20 mouse cellular contexts compared by ENCODE assay signal in the genomic region with DNA sequence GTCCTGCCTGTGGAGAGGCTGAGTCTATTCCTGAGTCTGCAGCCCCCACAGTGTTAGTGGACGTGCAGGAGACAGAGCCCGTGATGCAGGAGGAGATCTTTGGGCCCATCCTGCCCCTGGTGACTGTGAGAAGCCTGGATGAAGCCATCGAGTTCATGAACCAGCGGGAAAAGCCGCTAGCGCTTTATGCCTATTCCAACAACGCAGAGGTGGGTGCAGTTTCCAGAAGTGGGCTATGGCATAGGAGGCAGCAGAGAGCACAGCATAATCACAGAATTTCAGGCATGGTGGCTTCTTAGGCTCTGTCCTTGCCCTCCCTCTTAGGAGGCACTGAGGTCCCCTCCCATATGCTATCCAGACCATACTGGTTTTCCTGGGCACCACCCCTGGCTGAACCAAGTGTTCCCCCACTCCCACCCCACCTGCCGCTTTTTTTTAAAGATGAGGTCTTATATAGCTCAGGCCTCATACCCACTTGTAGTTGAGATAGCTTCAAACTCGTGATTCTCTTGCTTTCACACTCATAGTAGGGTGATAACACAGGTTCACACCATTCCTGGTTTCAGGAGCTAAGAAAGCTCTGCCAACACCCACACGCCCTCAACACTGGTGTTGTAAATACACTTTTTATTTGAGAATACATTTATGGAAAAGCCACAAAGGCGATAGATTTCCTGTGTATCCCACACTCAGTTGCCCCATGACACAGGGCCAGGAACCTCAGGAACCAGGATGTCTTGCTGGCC. TPM values are rescaled to one million over a fixed set of nuclear protein-coding genes. Genes with fewer than 3 reads are reported as not detected.
DNase-seq lines count a peak whose midpoint lies in the region; ATAC-seq and TF ChIP-seq lines count a peak whose summit lies in the region.
"Had no signal": no experiment of that assay in that cellular context is flagged by ENCODE, and none has a peak within 500 bp of the region (broad histone marks: within the 10 kb centered on the region; RNA-seq: fewer than 3 reads in every experiment).

No protein-coding gene starts in this region.

- DNase-seq in embryo, embryonic 11 days = peak; percentile 28
- DNase-seq in embryo, embryonic 9.5 days (ENCODE audit: extremely low spot score) = no peak
- DNase-seq in midbrain, postnatal 0 days (ENCODE audit: low spot score) = peak; percentile 21
- peak; percentile 53 for DNase-seq in retina, postnatal 1 day
- no peak for DNase-seq in thymus, postnatal 36 days
- DNase-seq: cerebellum, adult 11-12 months; heart, adult 11 months; heart, postnatal 10 days; kidney, adult 8-10 months; lung, adult 2 months had no signal

- no peaks in the 10 kb centered on the region for H3K36me3 ChIP-seq in intestine, postnatal 0 days (ENCODE audit: control insufficient read depth, insufficient read depth)
- H3K36me3 ChIP-seq in intestine, embryonic 16.5 days (ENCODE audit: control insufficient read depth, insufficient read depth, low read length) = no peaks in the 10 kb centered on the region
- no peaks in the 10 kb centered on the region for H3K36me3 ChIP-seq in midbrain, postnatal 0 days (ENCODE audit: insufficient read depth, low read length)
- no peaks in the 10 kb centered on the region for H3K36me3 ChIP-seq in midbrain, embryonic 16.5 days (ENCODE audit: control insufficient read depth, insufficient read depth, low read length)
- H3K36me3 ChIP-seq: hindbrain, embryonic 15.5 days; limb, embryonic 12.5 days had no signal

- H3K9ac ChIP-seq in intestine, postnatal 0 days (ENCODE audit: low read depth, low read length) = no peak overlapping the region
- no peak overlapping the region for H3K9ac ChIP-seq in intestine, embryonic 16.5 days (ENCODE audit: low read depth, low read length)
- H3K9ac ChIP-seq in midbrain, postnatal 0 days (replicated peaks; ENCODE audit: low read length, poor library complexity, severe bottlenecking) = no peak overlapping the region
- H3K9ac ChIP-seq in midbrain, embryonic 16.5 days (ENCODE audit: low read depth, low read length) = no peak overlapping the region
- H3K9ac ChIP-seq: hindbrain, embryonic 15.5 days; limb, embryonic 12.5 days had no signal

- H3K9me3 ChIP-seq in intestine, postnatal 0 days (ENCODE audit: control insufficient read depth) = no peaks in the 10 kb centered on the region
- no peaks in the 10 kb centered on the region for H3K9me3 ChIP-seq in intestine, embryonic 16.5 days (ENCODE audit: control insufficient read depth, low read length)
- H3K9me3 ChIP-seq in midbrain, postnatal 0 days (ENCODE audit: low read length) = no peaks in the 10 kb centered on the region
- no peaks in the 10 kb centered on the region for H3K9me3 ChIP-seq in midbrain, embryonic 16.5 days (replicated peaks; ENCODE audit: control insufficient read depth, low read length, poor library complexity, severe bottlenecking)
- H3K9me3 ChIP-seq: hindbrain, embryonic 15.5 days; limb, embryonic 12.5 days; megakaryocyte, embryonic 14.5 days had no signal

- WGBS in intestine, postnatal 0 days = 80% methylated on average over 11 of the region's 11 CpGs
- 74% methylated on average over 11 of the region's 11 CpGs for WGBS in intestine, embryonic 16.5 days
- WGBS in midbrain, postnatal 0 days = 71% methylated on average over 11 of the region's 11 CpGs
- WGBS in midbrain, embryonic 16.5 days = 75% methylated on average over 11 of the region's 11 CpGs

- no peak overlapping the region for H3K4me3 ChIP-seq in intestine, postnatal 0 days (ENCODE audit: low read depth, low read length)
- no peak overlapping the region for H3K4me3 ChIP-seq in intestine, embryonic 16.5 days (ENCODE audit: low read length)
- H3K4me3 ChIP-seq in midbrain, postnatal 0 days (ENCODE audit: low read depth, low read length) = no peak overlapping the region
- no peak overlapping the region for H3K4me3 ChIP-seq in midbrain, embryonic 16.5 days (ENCODE audit: low read depth, low read length)
- H3K4me3 ChIP-seq: hindbrain, embryonic 15.5 days; limb, embryonic 12.5 days; megakaryocyte, embryonic 14.5 days had no signal

- no peak for ATAC-seq in intestine, postnatal 0 days
- no peak for ATAC-seq in intestine, embryonic 16.5 days
- ATAC-seq in midbrain, postnatal 0 days (ENCODE audit: low FRiP score) = no peak
- ATAC-seq in midbrain, embryonic 16.5 days = no peak

- H3K27me3 ChIP-seq in intestine, postnatal 0 days (replicated peaks; ENCODE audit: control insufficient read depth, insufficient read depth, low read length) = no peaks in the 10 kb centered on the region
- H3K27me3 ChIP-seq in intestine, embryonic 16.5 days (replicated peaks; ENCODE audit: control insufficient read depth, insufficient read depth, low read length) = no peaks in the 10 kb centered on the region
- no peaks in the 10 kb centered on the region for H3K27me3 ChIP-seq in midbrain, postnatal 0 days (ENCODE audit: insufficient read depth, low read length)
- H3K27me3 ChIP-seq in midbrain, embryonic 16.5 days (ENCODE audit: control insufficient read depth, insufficient read depth, low read depth, low read length) = no peaks in the 10 kb centered on the region
- H3K27me3 ChIP-seq: hindbrain, embryonic 15.5 days had no signal

- no peak overlapping the region for H3K4me2 ChIP-seq in intestine, postnatal 0 days (replicated peaks; ENCODE audit: low read depth)
- no peak overlapping the region for H3K4me2 ChIP-seq in intestine, embryonic 16.5 days (ENCODE audit: low read depth, low read length)
- H3K4me2 ChIP-seq in midbrain, postnatal 0 days (ENCODE audit: low read depth, low read length, poor library complexity, severe bottlenecking) = no peak overlapping the region
- no peak overlapping the region for H3K4me2 ChIP-seq in midbrain, embryonic 16.5 days (ENCODE audit: low read length)
- H3K4me2 ChIP-seq: hindbrain, embryonic 15.5 days; limb, embryonic 12.5 days had no signal

- H3K4me1 ChIP-seq in intestine, postnatal 0 days (replicated peaks; ENCODE audit: control insufficient read depth, insufficient read depth, low read length) = no peaks in the 10 kb centered on the region
- 0 out of 2 replicates have a peak, but pooled peaks cover 3% of the 10 kb centered on the region for H3K4me1 ChIP-seq in intestine, embryonic 16.5 days (ENCODE audit: control insufficient read depth, insufficient read depth, low read length)
- H3K4me1 ChIP-seq in midbrain, postnatal 0 days (ENCODE audit: insufficient read depth, low read length) = no peaks in the 10 kb centered on the region
- H3K4me1 ChIP-seq in midbrain, embryonic 16.5 days (ENCODE audit: control insufficient read depth, insufficient read depth, low read length) = no peaks in the 10 kb centered on the region
- H3K4me1 ChIP-seq: hindbrain, embryonic 15.5 days had no signal

- TF ChIP-seq CTCF in intestine, postnatal 0 days (IDR thresholded peaks at IDR 0.05; ENCODE audit: low read depth) = peak; percentile 46
- peak; percentile 42 for TF ChIP-seq CTCF in midbrain, postnatal 0 days (IDR thresholded peaks at IDR 0.05)

- H3K27ac ChIP-seq in intestine, postnatal 0 days (ENCODE audit: low read depth, low read length) = no peak overlapping the region
- no peak overlapping the region for H3K27ac ChIP-seq in intestine, embryonic 16.5 days (ENCODE audit: low read length)
- H3K27ac ChIP-seq in midbrain, postnatal 0 days (ENCODE audit: low read depth, low read length) = no peak overlapping the region
- no peak overlapping the region for H3K27ac ChIP-seq in midbrain, embryonic 16.5 days (ENCODE audit: low read length)
- H3K27ac ChIP-seq: hindbrain, embryonic 15.5 days; limb, embryonic 12.5 days had no signal

RNA-seq across cellular contexts. Expression of gene Aldh3b2, which starts 5.6 kb away (rescaled TPM):
- 0.17 and 0.51 TPM in 2 replicates for polyA plus RNA-seq in intestine, postnatal 0 days (2015; fragmentation: Nextera tagmentation; extraction: Ambion mirVana)
- polyA plus RNA-seq in intestine, embryonic 16.5 days (2015; fragmentation: Nextera tagmentation; extraction: Ambion mirVana) = 0.61 and 1.2 TPM in 2 replicates
- 2.4 and 2.8 TPM in 2 replicates for total RNA-seq in midbrain, postnatal 0 days (2014; rRNA removed)
- 2.6 TPM in 2 replicates for polyA plus RNA-seq in midbrain, postnatal 0 days (2015; fragmentation: Nextera tagmentation; extraction: Ambion mirVana)
- 0.60 and 0.82 TPM in 2 replicates for polyA plus RNA-seq in midbrain, embryonic 16.5 days (2015; fragmentation: Nextera tagmentation; extraction: Ambion mirVana)

RNA-seq across cellular contexts. Expression of gene Aldh3b3, which starts 8.1 kb away (rescaled TPM):
- not detected in 2 replicates for polyA plus RNA-seq in intestine, postnatal 0 days (2015; fragmentation: Nextera tagmentation; extraction: Ambion mirVana)
- not detected in 2 replicates for polyA plus RNA-seq in intestine, embryonic 16.5 days (2015; fragmentation: Nextera tagmentation; extraction: Ambion mirVana)
- total RNA-seq in midbrain, postnatal 0 days (2014; rRNA removed) = not detected in 2 replicates
- polyA plus RNA-seq in midbrain, postnatal 0 days (2015; fragmentation: Nextera tagmentation; extraction: Ambion mirVana) = not detected in 2 replicates
- not detected in 2 replicates for polyA plus RNA-seq in midbrain, embryonic 16.5 days (2015; fragmentation: Nextera tagmentation; extraction: Ambion mirVana)
- polyA plus RNA-seq: hindbrain, embryonic 15.5 days; limb, embryonic 12.5 days; neural tube, embryonic 14.5 days had no signal

RNA-seq across cellular contexts. Expression of gene Acy3, which starts 19.9 kb away (rescaled TPM):
- 32.3 and 34.5 TPM in 2 replicates for polyA plus RNA-seq in intestine, postnatal 0 days (2015; fragmentation: Nextera tagmentation; extraction: Ambion mirVana)
- 16.9 and 20.1 TPM in 2 replicates for polyA plus RNA-seq in intestine, embryonic 16.5 days (2015; fragmentation: Nextera tagmentation; extraction: Ambion mirVana)
- 2.5 and 3.0 TPM in 2 replicates for total RNA-seq in midbrain, postnatal 0 days (2014; rRNA removed)
- 2.6 and 3.5 TPM in 2 replicates for polyA plus RNA-seq in midbrain, postnatal 0 days (2015; fragmentation: Nextera tagmentation; extraction: Ambion mirVana)
- polyA plus RNA-seq in midbrain, embryonic 16.5 days (2015; fragmentation: Nextera tagmentation; extraction: Ambion mirVana) = 1.0 and 1.8 TPM in 2 replicates

RNA-seq across cellular contexts. Expression of gene Tbx10, which starts 26.0 kb away (rescaled TPM):
- polyA plus RNA-seq in intestine, postnatal 0 days (2015; fragmentation: Nextera tagmentation; extraction: Ambion mirVana) = 0.59 and 0.61 TPM in 2 replicates
- polyA plus RNA-seq in intestine, embryonic 16.5 days (2015; fragmentation: Nextera tagmentation; extraction: Ambion mirVana) = 0.73 and 0.83 TPM in 2 replicates
- not detected in 2 replicates for total RNA-seq in midbrain, postnatal 0 days (2014; rRNA removed)
- not detected in 2 replicates for polyA plus RNA-seq in midbrain, postnatal 0 days (2015; fragmentation: Nextera tagmentation; extraction: Ambion mirVana)
- not detected in 2 replicates for polyA plus RNA-seq in midbrain, embryonic 16.5 days (2015; fragmentation: Nextera tagmentation; extraction: Ambion mirVana)
- total RNA-seq: heart, postnatal 10 days; left cerebral cortex, adult 18-20 months had no signal
- polyA plus RNA-seq: large intestine, adult 2 months; limb, embryonic 12.5 days; neural tube, embryonic 14.5 days; stomach, embryonic 14.5 days had no signal

RNA-seq across cellular contexts. Expression of gene Unc93b1, which starts 31.5 kb away (rescaled TPM):
- 28.3 and 29.2 TPM in 2 replicates for polyA plus RNA-seq in intestine, postnatal 0 days (2015; fragmentation: Nextera tagmentation; extraction: Ambion mirVana)
- polyA plus RNA-seq in intestine, embryonic 16.5 days (2015; fragmentation: Nextera tagmentation; extraction: Ambion mirVana) = 27.0 and 29.8 TPM in 2 replicates
- 13.0 and 23.2 TPM in 2 replicates for total RNA-seq in midbrain, postnatal 0 days (2014; rRNA removed)
- 11.2 and 12.4 TPM in 2 replicates for polyA plus RNA-seq in midbrain, postnatal 0 days (2015; fragmentation: Nextera tagmentation; extraction: Ambion mirVana)
- 9.7 and 9.9 TPM in 2 replicates for polyA plus RNA-seq in midbrain, embryonic 16.5 days (2015; fragmentation: Nextera tagmentation; extraction: Ambion mirVana)

Comparison
In these comparisons a context has a peak if more than half of its experiments do, and no peak if none do; other contexts are left out.
1. DNase-seq: peak in embryo, embryonic 11 days (single experiment), midbrain, postnatal 0 days (single experiment) and retina, postnatal 1 day (single experiment); none in embryo, embryonic 9.5 days (single experiment) and thymus, postnatal 36 days (0 of 2).